Mouse (Mus musculus) small intestine, adult 2 months (tissue): ENCODE results near the gene Gnaq.

Experiments
- CTCF ChIP-seq: fragments of 200-500 bp; IDR thresholded peaks from 2 replicates; pipeline ENCODE4 v1.5.1; 2012; ENCODE audit warnings: low read depth, mild to moderate bottlenecking, control low read depth, inconsistent platforms, low read length, moderate library complexity, mixed read lengths; ENCODE audit not compliant: insufficient replicate concordance, insufficient read length; ENCODE audit errors: extremely low read depth
- POLR2A ChIP-seq: fragments of 200-500 bp; IDR thresholded peaks from 2 replicates; pipeline ENCODE4 v1.6.1; 2012; ENCODE audit warnings: low read depth, mild to moderate bottlenecking, control low read depth, inconsistent platforms, low read length, moderate library complexity

DNA sequence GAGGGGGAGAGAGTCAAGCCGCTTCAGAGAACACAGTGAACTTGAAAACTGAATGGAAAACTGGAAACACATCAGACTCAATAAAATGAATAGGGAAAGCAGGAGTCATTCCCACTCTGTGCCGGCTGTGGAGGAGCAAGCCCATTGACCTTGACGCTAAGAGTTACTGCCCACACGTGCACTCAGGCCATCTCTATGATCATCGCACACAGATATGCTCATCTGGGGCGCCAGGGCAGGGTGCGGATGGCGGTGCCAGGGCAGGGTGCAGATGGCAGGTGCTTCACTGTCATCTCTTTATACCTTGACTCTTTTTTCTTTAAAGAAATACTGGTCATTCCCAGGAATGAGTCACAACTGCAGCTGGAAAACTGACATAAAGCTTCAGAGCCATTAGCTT, 298.7 kb downstream of the Gnaq start:
- TF ChIP-seq CTCF (no peak), POLR2A (no peak)
